Mouse (Mus musculus) lung, postnatal 0 days (tissue): ENCODE measurements at regions not wholly inside any gene's neighbourhood (a gene's known extent, or its start where the extent isn't known, plus 50 kb on each side); places are given as distances from the start of the nearest gene placed in this dataset.

Experiments
- CTCF ChIP-seq: IDR thresholded peaks from 2 replicates; pipeline ENCODE4 v1.5.1; 2016; ENCODE audit warnings: antibody characterized with exemption, mild to moderate bottlenecking
- EP300 ChIP-seq: IDR thresholded peaks from 2 replicates; pipeline ENCODE4 v1.6.1; 2016; ENCODE audit warnings: antibody characterized with exemption, mild to moderate bottlenecking, control low read depth

- TF ChIP-seq EP300 (no peak), CTCF (no peak)
Observed at GRCm38 (mm10) chr12:12581271-12582186, 319.6 kb downstream of the Fam49a start.
